In the genomic region with DNA sequence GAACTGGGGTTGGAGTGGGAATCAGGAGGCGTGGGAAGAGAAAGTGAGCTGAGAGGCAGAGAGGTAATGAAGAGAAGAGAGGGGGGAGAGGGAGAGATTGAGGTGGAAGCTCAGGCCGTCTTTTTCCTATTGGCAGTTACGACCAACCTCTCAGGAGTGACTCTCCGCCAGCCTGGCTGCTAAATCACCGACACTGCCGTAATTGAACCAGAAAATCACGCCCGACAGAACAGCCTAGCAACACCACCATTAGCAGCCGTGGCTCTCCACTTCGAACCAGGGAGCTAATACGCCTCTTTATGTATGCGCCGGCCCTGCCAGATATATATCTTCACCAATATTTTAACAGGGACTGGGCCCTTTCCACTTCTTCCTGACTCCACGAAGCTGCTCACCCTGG, we compare ENCODE assay signal across 27 mouse cellular contexts.
"Had no signal": no experiment of that assay in that cellular context is flagged by ENCODE, and none has a peak within 500 bp of the region (broad histone marks: within the 10 kb centered on the region; RNA-seq: fewer than 3 reads in every experiment).

No protein-coding gene starts in this region.

- H3K9ac ChIP-seq: embryonic facial prominence, embryonic 12.5 days; embryonic facial prominence, embryonic 13.5 days; embryonic facial prominence, embryonic 15.5 days; forebrain, embryonic 12.5 days; forebrain, embryonic 13.5 days; forebrain, embryonic 15.5 days; forebrain, postnatal 0 days had no signal

- ATAC-seq: forebrain, embryonic 13.5 days; forebrain, embryonic 14.5 days; forebrain, embryonic 15.5 days; forebrain, embryonic 16.5 days; forebrain, postnatal 0 days had no signal

- H3K27ac ChIP-seq: embryonic facial prominence, embryonic 10.5 days; embryonic facial prominence, embryonic 12.5 days; embryonic facial prominence, embryonic 13.5 days; embryonic facial prominence, embryonic 15.5 days; forebrain, embryonic 10.5 days; forebrain, embryonic 12.5 days; forebrain, embryonic 13.5 days; forebrain, embryonic 15.5 days; gastrocnemius, adult 2 months; heart, adult 2 months had no signal

- H3K4me3 ChIP-seq: embryonic facial prominence, embryonic 10.5 days; embryonic facial prominence, embryonic 12.5 days; embryonic facial prominence, embryonic 13.5 days; embryonic facial prominence, embryonic 15.5 days; erythroblast, embryonic 14.5 days; forebrain, embryonic 10.5 days; forebrain, embryonic 12.5 days; forebrain, embryonic 13.5 days; forebrain, embryonic 15.5 days; gastrocnemius, adult 2 months; heart, adult 2 months had no signal

- H3K27me3 ChIP-seq: forebrain, embryonic 15.5 days had no signal

- H3K9me3 ChIP-seq: embryonic facial prominence, embryonic 10.5 days; embryonic facial prominence, embryonic 12.5 days; embryonic facial prominence, embryonic 13.5 days; embryonic facial prominence, embryonic 15.5 days; forebrain, embryonic 10.5 days; forebrain, embryonic 12.5 days; forebrain, embryonic 13.5 days; forebrain, embryonic 15.5 days had no signal

- DNase-seq: cerebellum, adult 2 months; cerebellum, adult 8-10 months; cerebellum, adult 9-10 months; cerebellum, adult 9-11 months; cerebellum, postnatal 14 days; cerebellum, postnatal 25 days; cerebellum, postnatal 36 days; forebrain, postnatal 0 days; gastrocnemius, adult 2 months; gastrocnemius, postnatal 10 days; gastrocnemius, postnatal 14 days; gastrocnemius, postnatal 25 days; gastrocnemius, postnatal 36 days; heart, adult 11 months; heart, adult 18-20 months; heart, adult 2 months had no signal

- H3K4me2 ChIP-seq: embryonic facial prominence, embryonic 12.5 days; embryonic facial prominence, embryonic 13.5 days; embryonic facial prominence, embryonic 15.5 days; forebrain, embryonic 12.5 days; forebrain, embryonic 13.5 days; forebrain, embryonic 15.5 days had no signal

- H3K36me3 ChIP-seq: embryonic facial prominence, embryonic 10.5 days; embryonic facial prominence, embryonic 12.5 days; embryonic facial prominence, embryonic 13.5 days; embryonic facial prominence, embryonic 15.5 days; forebrain, embryonic 10.5 days; forebrain, embryonic 12.5 days; forebrain, embryonic 15.5 days had no signal

- H3K4me1 ChIP-seq: embryonic facial prominence, embryonic 12.5 days; forebrain, embryonic 12.5 days; forebrain, embryonic 13.5 days; forebrain, embryonic 15.5 days had no signal
